Comparison of ENCODE assay signal across 12 mouse cellular contexts in genomic region chr7:45172974-45173373, GRCm38 (mm10). TPM values are rescaled to one million over a fixed set of nuclear protein-coding genes. Genes with fewer than 3 reads are reported as not detected.
DNase-seq lines count a peak whose midpoint lies in the region; ATAC-seq and TF ChIP-seq lines count a peak whose summit lies in the region.
"Had no signal": no experiment of that assay in that cellular context is flagged by ENCODE, and none has a peak within 500 bp of the region (broad histone marks: within the 10 kb centered on the region; RNA-seq: fewer than 3 reads in every experiment).

No protein-coding gene starts in this region.

- H3K4me3 ChIP-seq in heart, adult 2 months: no peak overlapping the region
- H3K4me3 ChIP-seq in G1E (ENCODE audit: low read depth, low read length): no peak overlapping the region
- no peak overlapping the region for H3K4me3 ChIP-seq in heart, embryonic 12.5 days
- H3K4me3 ChIP-seq: embryonic facial prominence, embryonic 13.5 days; heart, embryonic 13.5 days had no signal

- peaks cover 25% of the 10 kb centered on the region for H3K9me3 ChIP-seq in G1E (replicated peaks)
- peaks cover 49% of the 10 kb centered on the region for H3K9me3 ChIP-seq in heart, embryonic 12.5 days (replicated peaks)

- no peak for TF ChIP-seq EP300 in heart, adult 2 months (IDR thresholded peaks at IDR 0.05; ENCODE audit: insufficient read depth, low read depth, low read length)

- H3K79me2 ChIP-seq in heart, adult 2 months (replicated peaks; ENCODE audit: control insufficient read depth, insufficient read depth, low read length): no peaks in the 10 kb centered on the region

- no peak overlapping the region for H3K9ac ChIP-seq in heart, adult 2 months (ENCODE audit: low read depth, low read length)
- no peak overlapping the region for H3K9ac ChIP-seq in heart, embryonic 12.5 days
- H3K9ac ChIP-seq: embryonic facial prominence, embryonic 13.5 days; heart, embryonic 13.5 days had no signal

- H3K4me1 ChIP-seq in heart, adult 2 months (ENCODE audit: control insufficient read depth, insufficient read depth, low read length): no peaks in the 10 kb centered on the region
- H3K4me1 ChIP-seq in G1E (ENCODE audit: insufficient read depth, low read depth, low read length): peaks cover 18% of the 10 kb centered on the region
- H3K4me1 ChIP-seq in heart, embryonic 12.5 days (replicated peaks): peaks cover 16% of the 10 kb centered on the region

- H3K36me3 ChIP-seq in heart, adult 2 months (ENCODE audit: control insufficient read depth, insufficient read depth, low read length): no peaks in the 10 kb centered on the region
- H3K36me3 ChIP-seq in G1E (replicated peaks): no peaks in the 10 kb centered on the region
- peaks cover 12% of the 10 kb centered on the region; the same call in 1 of the 2 replicates for H3K36me3 ChIP-seq in heart, embryonic 12.5 days
- H3K36me3 ChIP-seq: embryonic facial prominence, embryonic 13.5 days had no signal

- no peak overlapping the region for H3K27ac ChIP-seq in heart, adult 2 months
- no peak overlapping the region for H3K27ac ChIP-seq in heart, embryonic 12.5 days (ENCODE audit: poor library complexity, severe bottlenecking)
- H3K27ac ChIP-seq: embryonic facial prominence, embryonic 13.5 days; heart, embryonic 13.5 days; macrophage had no signal

- intact Hi-C loops in heart, adult 2 months (cut with DNase I): no loop called here

- ATAC-seq in G1E (ENCODE audit: extremely low read depth, insufficient number of reproducible peaks, low FRiP score, poor library complexity, severe bottlenecking): no peak
- no peak for ATAC-seq in heart, embryonic 12.5 days (ENCODE audit: insufficient number of reproducible peaks, low FRiP score)
- ATAC-seq: activated CD4-positive, CD25-positive, alpha-beta regulatory T cell, adult 4 months had no signal

- TF ChIP-seq POLR2A in heart, adult 2 months (IDR thresholded peaks at IDR 0.05; ENCODE audit: insufficient read depth, low read depth, low read length): no peak

- peaks cover 26% of the 10 kb centered on the region for H3K27me3 ChIP-seq in heart, adult 2 months (ENCODE audit: control insufficient read depth, insufficient read depth, low read length)
- H3K27me3 ChIP-seq in G1E (ENCODE audit: insufficient read depth, low read length): peaks cover 57% of the 10 kb centered on the region
- H3K27me3 ChIP-seq in heart, embryonic 12.5 days (replicated peaks): peaks cover 94% of the 10 kb centered on the region

- peak; percentile 65 for TF ChIP-seq CTCF in heart, adult 2 months (IDR thresholded peaks at IDR 0.05)
- TF ChIP-seq CTCF in G1E (IDR thresholded peaks at IDR 0.05; ENCODE audit: low read depth, low read length): 0 out of 2 replicates have a peak, but pooled peaks have one; percentile 17

- no peak overlapping the region for H3K4me2 ChIP-seq in heart, embryonic 12.5 days
- H3K4me2 ChIP-seq: embryonic facial prominence, embryonic 13.5 days; heart, embryonic 13.5 days had no signal

- 57% methylated on average over 7 of the region's 7 CpGs for WGBS in heart, adult 2 months
- WGBS in heart, embryonic 12.5 days: 56% methylated on average over 7 of the region's 7 CpGs

- no peak for DNase-seq in heart, adult 2 months
- DNase-seq in heart, adult 9 months (ENCODE audit: low spot score in 2 of 2): no peak
- DNase-seq in 3T3-L1 (ENCODE audit: low read depth, low spot score): peak; percentile 32
- no peak for DNase-seq in G1E (ENCODE audit: low spot score)
- DNase-seq in lung, postnatal 36 days: peak; percentile 30
- DNase-seq in embryo, embryonic 9.5 days (ENCODE audit: extremely low spot score): no peak
- DNase-seq in right cerebral cortex, postnatal 10 days (ENCODE audit: low spot score in 2 of 2): no peak

RNA-seq across cellular contexts. Expression of gene Gfy, which starts 6.4 kb away (rescaled TPM):
- total RNA-seq in heart, adult 2 months (2021): not detected
- not detected in 2 replicates for polyA plus RNA-seq in heart, adult 2 months (2012; rRNA removed)
- total RNA-seq in G1E (2014; fragmentation: Nextera tagmentation) (not detected in 2 replicates), G1E (2017) (0.05 and 0.06 TPM in 2 replicates)
- not detected in 2 replicates for polyA plus RNA-seq in G1E (2012)
- polyA plus RNA-seq in heart, embryonic 12.5 days (2016; fragmentation: Nextera tagmentation; extraction: Ambion mirVana): not detected in 2 replicates
- polyA plus RNA-seq: activated CD4-positive, CD25-positive, alpha-beta regulatory T cell, adult 4 months; heart, embryonic 13.5 days; macrophage had no signal

RNA-seq across cellular contexts. Expression of gene Pth2, which starts 7.8 kb away (rescaled TPM):
- not detected for total RNA-seq in heart, adult 2 months (2021)
- polyA plus RNA-seq in heart, adult 2 months (2012; rRNA removed): not detected in 2 replicates
- total RNA-seq in G1E (2014; fragmentation: Nextera tagmentation) (not detected in 2 replicates), G1E (2017) (not detected in 2 replicates)
- not detected in 2 replicates for polyA plus RNA-seq in G1E (2012)
- polyA plus RNA-seq in heart, embryonic 12.5 days (2016; fragmentation: Nextera tagmentation; extraction: Ambion mirVana): 0.40 TPM in 1 of 2 replicates, not detected in the other
- polyA plus RNA-seq: activated CD4-positive, CD25-positive, alpha-beta regulatory T cell, adult 4 months; embryonic facial prominence, embryonic 13.5 days; heart, embryonic 13.5 days; macrophage had no signal

RNA-seq across cellular contexts. Expression of gene Slc17a7, which starts 9.2 kb away (rescaled TPM):
- total RNA-seq in heart, adult 2 months (2021): 10 to 100 TPM; 18.3 to 24.3 TPM
- polyA plus RNA-seq in heart, adult 2 months (2012; rRNA removed): 29.1 and 36.8 TPM in 2 replicates
- total RNA-seq in G1E (2014; fragmentation: Nextera tagmentation) (not detected in 2 replicates), G1E (2017) (0.06 and 0.11 TPM in 2 replicates)
- polyA plus RNA-seq in G1E (2012): 0.02 and 0.08 TPM in 2 replicates
- polyA plus RNA-seq in heart, embryonic 12.5 days (2016; fragmentation: Nextera tagmentation; extraction: Ambion mirVana): 2.6 and 3.8 TPM in 2 replicates
- polyA plus RNA-seq: activated CD4-positive, CD25-positive, alpha-beta regulatory T cell, adult 4 months; macrophage had no signal

RNA-seq across cellular contexts. Expression of gene Aldh16a1, which starts 18.6 kb away (rescaled TPM):
- total RNA-seq in heart, adult 2 months (2021): 10 to 100 TPM; 19.7 to 25.1 TPM
- polyA plus RNA-seq in heart, adult 2 months (2012; rRNA removed): 23.5 and 23.9 TPM in 2 replicates
- total RNA-seq in G1E (2014; fragmentation: Nextera tagmentation) (19.6 and 26.3 TPM in 2 replicates), G1E (2017) (33.8 and 34.7 TPM in 2 replicates)
- 110 and 133 TPM in 2 replicates for polyA plus RNA-seq in G1E (2012)
- 34.9 and 39.6 TPM in 2 replicates for polyA plus RNA-seq in heart, embryonic 12.5 days (2016; fragmentation: Nextera tagmentation; extraction: Ambion mirVana)

RNA-seq across cellular contexts. Expression of gene Pih1d1, which starts 18.9 kb away (rescaled TPM):
- 10 to 100 TPM; 33.8 to 36.7 TPM for total RNA-seq in heart, adult 2 months (2021)
- polyA plus RNA-seq in heart, adult 2 months (2012; rRNA removed): 48.1 and 51.2 TPM in 2 replicates
- total RNA-seq in G1E (2014; fragmentation: Nextera tagmentation) (82.8 and 124 TPM in 2 replicates), G1E (2017) (60.9 and 68.4 TPM in 2 replicates)
- polyA plus RNA-seq in G1E (2012): 46.4 TPM in 2 replicates
- polyA plus RNA-seq in heart, embryonic 12.5 days (2016; fragmentation: Nextera tagmentation; extraction: Ambion mirVana): 81.3 and 86.2 TPM in 2 replicates

Comparison
In these comparisons a context has a peak if more than half of its experiments do, and no peak if none do; other contexts are left out.
1. DNase-seq: peak in 3T3-L1 (single experiment) and lung, postnatal 36 days (single experiment); none in heart, adult 2 months (0 of 2), heart, adult 9 months (0 of 2), G1E (single experiment), embryo, embryonic 9.5 days (single experiment) and right cerebral cortex, postnatal 10 days (0 of 2).